Mouse (Mus musculus) adrenal gland, adult 2 months (tissue): ENCODE results near the gene a. TPM values are rescaled to one million over a fixed set of nuclear protein-coding genes. Genes with fewer than 3 reads are reported as not detected.
A peak's percentile ranks its signal among the peaks of the same experiment; 100 is the strongest.

ENCODE experiments used
- DNase-seq: peaks from one replicate; pipeline ENCODE4 v3.0.0; 2021
- long read RNA-seq: library from polyadenylated mRNA; stranded (forward); transcript quantifications from one replicate; pipeline ENCODE4 v2.0.0, GENCODE M21; 2021
- polyA plus RNA-seq: library from polyadenylated mRNA; depleted of rRNA; stranded (reverse); fragments of >200 nt; gene quantifications from 2 replicates; pipeline ENCODE4 v1.2.3, GENCODE M21; 2012; rRNA removed
- total RNA-seq, 2 experiments: library from RNA; stranded (reverse); gene quantifications; 2 replicates each; pipeline ENCODE4 v1.2.3; 2021

a gene
- total RNA-seq (not detected), polyA plus RNA-seq (0.58 TPM in 1 of 2 replicates, not detected in the other)
- long read RNA-seq, partial matches to known transcripts, result 0 of 1 reads
- long read RNA-seq, other reads (novel, unspliced or antisense), result 1 of 1 reads

DNA sequence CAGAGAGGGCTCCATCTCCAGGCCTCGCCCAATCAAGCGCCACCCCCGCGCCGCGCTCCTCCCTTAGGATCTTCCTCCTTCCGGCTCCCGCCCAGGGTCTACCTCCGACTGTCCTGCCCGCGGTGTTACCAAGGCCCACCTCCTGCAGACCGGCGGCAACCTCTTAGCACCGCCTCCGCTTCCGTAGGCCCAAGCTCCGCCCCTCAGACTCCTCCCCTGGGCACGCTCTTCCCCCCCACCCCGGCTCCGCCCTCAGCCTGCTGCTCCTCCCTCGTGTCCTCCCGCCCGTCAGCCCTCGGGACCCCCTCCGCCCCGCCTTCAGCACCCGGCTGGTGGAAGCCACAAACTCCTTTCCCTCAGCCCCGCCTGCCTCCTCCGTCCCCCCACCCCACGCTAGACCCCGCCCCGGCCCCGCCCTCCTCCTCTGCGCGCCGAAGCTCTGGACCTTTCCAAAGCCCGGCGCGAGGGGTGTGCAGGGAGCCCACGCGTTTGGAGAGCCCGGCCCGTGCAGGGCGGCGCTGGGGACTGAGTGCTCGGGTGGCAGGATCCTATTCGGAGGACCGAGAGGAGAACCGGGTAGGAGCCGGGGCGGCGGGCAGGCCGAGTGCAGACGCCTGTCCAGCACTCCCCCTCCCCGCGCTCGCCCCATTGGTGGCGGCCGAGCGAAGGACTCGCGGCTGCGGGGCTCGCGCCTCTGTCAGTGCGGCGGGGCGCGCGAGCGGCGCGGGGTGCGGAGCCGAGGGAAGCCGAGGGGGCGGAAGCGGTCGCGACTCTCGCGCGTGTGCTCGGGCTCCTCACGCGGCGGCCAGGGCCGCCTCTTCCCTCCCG, at the start of gene a, which contains the start of gene Raly:
Gene a, plus strand, starts transcription at position 747 of the 828 bp plus-strand sequence.
Gene Raly, plus strand, starts transcription at position 441 of the 828 bp plus-strand sequence.
- DNase-seq, result peak; percentile 99

DNA sequence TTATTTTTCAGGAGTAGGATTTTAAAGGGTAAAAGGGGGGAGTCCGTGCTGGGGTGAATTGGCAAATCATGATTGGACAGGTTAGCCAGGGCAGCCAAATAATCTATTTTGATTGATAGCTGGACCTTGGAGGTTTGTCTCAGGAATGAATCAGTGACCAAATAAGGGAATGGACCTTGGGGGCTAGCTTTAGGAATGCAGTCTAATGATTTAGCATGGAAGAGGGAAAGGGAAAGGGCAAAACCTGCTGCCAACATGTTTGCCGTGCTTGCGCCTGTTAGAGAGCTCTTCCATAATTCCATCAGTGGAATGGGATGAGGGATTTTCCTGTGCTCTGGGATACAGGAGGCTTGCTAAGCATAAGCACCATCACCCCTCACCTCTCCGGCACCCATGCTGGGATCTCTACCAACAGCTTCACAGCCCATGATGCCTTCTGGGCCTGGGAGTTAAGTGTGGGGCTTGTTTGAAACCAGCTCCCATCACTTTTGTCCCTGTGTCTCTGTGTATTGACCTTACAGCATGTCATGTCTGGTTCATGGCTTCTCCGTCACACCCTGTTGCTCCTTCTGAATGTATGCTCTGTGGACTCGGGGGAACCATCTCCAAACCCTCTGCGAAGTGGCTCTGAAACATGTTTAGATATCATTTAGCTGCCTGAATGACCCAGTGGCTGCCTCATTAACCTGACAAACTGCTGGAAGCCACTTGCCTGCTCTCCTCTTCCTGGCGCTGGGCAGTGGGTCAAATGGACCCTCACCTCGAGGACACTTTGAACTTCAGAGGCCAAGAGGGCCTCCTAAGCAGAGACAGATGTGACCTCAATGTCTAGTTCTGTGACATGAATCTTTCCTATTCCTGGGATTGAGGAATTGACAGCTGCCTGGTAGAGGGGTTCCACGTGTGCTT, 48.0 kb upstream of the a start:
- DNase-seq, result peak; percentile 83

DNA sequence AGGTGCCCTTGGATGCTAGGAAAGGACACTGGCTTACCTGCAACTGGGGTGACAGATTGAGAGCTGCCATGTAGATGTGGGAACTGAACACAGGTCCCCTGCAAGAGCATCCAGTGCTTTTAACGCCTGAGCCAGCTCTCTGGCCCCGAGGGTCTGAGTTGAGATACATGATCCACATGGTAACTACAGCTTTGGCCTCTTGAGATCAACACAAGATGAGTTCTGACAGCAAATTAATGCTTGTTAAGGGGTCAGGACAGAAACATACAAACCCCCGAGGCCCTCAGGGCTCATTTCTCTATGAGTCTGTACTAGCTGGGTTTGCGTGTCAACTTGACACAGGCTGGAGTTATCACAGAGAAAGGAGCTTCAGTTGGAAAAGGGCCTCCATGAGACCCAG, 47.3 kb upstream of the a start:
- DNase-seq, result no peak

DNA sequence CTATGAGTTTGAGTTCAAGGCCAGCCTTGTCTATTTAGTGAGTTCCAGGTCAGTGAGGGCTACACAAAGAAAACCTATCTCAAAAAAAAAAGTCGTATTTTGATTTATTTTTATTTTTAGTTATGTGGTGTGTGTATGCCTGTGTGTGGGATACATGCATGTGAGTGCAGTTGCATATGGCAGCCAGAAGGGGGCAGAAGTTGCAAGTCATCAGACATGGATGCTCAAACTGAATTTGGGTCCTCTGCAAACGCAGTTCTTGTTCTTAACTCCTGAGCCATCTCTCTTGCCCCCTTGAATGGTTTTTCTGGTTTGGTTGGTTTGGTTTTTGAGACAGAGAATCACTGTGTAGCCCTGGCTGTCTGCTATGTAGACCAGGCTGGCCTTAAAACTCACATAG, 42.8 kb upstream of the a start:
- DNase-seq, result no peak

DNA sequence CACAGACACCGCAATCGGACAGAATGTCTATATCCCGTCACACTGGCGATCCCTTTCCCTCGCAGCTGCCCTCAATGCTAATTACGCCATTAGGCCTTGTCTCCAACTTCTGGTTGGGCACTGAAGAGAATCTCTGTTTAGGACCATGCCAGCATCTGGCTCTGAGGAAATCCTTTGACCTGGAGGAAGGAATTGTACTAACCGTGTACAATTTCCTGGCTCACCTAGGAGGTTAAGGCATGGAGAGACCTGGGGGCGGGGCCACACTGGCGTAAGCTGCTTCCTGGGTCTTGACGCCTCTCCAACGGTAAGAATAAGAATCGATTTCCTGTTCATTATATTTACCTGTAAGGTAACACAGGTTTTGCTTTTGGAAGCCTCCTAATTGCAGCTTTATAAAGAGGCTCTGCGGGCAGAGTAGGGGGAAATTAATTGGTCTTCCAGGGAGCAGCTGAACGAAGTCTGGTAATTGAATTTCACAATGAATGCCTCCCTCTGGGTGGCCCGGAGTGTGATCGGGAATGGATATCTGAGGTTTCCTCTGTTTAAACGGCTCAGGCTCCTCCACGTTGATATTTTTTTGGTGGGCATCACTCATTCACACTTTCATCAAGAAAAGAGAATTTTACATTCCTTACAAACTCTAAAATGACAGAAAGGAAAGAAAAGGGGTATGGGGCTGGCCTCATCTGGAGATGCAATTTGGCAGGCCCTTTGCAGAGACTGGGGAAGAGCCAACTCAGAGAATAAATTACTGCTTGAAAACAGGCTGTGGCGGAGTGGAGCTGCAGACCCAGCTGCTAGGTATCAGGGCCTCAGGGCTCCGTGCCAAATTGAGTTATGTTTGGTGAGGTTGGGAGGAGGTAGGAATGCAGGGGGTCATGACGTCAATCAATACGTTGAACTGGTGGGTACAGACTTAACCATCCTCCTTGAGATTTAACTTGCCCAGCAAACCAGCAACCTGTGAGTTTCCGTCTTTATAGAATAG, 41.9 kb upstream of the a start:
- peak; percentile 43 for DNase-seq

DNA sequence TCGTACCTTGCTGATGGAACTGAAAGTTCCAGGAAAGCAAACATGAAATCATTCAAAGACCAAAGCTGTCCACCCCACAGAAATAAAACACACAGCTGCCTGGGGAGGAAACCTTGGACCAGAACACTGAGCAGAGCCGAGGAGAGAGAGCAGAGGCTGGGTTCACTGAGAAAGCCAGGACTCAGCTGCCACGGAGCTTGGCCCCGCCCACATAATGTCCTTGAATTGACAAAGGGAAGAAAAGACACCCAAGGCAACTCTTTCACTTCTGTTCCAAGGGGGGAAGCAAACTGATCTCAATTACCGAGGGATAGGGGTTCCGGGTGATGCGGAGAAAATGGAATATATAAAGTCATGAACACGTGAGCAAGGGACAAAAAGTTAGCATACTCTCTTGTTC, 39.3 kb upstream of the a start:
- peak; percentile 85 for DNase-seq

DNA sequence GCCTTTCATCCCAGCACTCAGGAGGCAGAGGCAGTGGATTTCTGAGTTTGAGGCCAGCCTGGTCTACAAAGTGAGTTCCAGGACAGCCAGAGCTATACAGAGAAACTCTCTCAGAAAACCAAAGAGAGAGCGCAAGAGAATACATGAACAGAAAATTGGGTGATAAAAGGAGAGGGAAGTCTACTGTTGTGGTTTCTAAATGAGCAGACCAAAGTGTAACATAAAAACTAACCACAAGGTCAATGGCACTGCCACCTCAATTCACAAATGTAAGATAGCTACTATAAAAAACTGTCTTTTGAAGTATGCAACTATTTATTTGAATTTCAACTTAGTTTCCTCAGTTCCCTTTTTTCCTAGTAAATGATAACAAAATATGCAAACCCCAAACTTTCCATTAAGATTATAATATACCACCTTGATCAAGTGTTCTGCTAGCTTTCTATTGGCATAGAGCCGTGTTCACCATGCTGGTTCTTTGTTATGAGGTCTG, 37.1 kb upstream of the a start:
- DNase-seq, result no peak

DNA sequence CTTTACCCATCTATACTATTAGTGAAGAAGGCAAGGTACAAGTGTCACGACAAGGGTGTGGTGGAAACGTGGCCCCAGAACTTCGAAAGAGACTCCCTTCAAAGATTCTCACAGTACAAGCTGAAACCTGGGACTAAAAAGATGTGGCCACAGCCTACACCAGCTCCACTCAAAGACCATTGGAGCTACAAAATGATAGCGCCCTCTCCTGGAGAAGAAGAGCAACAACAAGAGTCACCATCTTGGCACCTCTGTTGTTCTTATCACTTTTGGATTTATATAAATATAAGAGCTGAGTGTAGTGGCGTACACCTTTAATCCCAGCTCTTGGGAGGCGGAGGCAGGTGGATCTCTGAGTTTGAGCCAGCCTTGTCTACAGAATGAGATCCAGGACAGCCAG, 35.4 kb upstream of the a start:
- no peak for DNase-seq

DNA sequence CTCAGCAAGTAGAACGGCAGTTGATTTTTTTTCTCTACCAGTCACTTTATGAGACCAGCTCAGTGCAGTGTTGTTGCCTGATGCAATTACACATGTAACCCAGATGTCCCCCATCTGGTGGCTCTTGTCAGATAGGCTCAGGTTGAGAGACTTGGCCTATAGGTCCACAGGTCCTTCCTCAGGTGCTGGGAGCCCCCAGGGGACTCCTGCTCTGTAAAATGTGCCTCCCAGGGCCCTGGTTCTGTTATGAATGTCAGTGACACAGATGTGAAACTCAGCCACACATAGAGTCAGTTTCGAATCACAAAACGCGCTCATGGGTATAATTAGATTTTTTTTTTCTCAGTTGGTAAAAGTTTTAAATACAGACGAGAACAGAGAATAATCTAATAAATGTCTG, 33.5 kb upstream of the a start:
- DNase-seq, result no peak

DNA sequence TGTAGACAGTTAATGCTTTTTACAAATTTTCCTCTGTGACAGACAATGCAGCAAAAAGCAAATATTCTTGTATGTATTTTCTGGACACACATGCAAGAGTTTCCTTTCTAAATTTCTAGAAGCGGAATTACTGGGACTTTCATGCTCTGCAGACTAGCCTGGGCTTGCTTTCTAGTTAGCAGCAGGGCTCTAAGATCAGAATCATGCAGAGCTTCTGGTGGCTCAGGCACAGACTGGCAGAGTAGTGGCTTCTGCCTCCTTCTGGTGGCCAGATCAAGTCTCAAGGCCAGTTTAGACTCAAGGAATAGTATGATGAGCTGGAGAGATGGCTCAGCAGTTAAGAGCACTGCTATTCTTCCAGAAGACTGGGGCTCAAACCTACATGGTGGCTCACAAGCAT, 32.7 kb upstream of the a start:
- DNase-seq, result no peak

DNA sequence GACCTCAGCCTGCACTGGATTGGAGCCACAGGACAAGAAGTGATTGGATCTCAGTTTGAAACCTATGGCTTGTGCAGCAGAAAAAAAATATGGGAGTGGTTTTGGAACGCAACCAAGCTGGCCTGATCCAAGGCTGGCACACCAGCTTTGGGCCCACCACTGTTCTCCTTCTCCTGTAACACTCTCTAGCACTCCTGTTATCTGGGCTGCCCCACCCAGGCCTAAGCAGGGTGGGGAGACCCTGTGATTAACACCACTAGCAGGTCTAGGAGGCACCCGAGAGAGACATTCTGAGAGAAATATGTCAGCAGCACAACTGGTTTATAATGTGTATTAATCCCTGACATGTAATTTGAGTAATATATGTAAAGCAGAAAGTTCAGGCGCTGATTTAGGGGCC, 28.0 kb upstream of the a start:
- DNase-seq, result no peak

DNA sequence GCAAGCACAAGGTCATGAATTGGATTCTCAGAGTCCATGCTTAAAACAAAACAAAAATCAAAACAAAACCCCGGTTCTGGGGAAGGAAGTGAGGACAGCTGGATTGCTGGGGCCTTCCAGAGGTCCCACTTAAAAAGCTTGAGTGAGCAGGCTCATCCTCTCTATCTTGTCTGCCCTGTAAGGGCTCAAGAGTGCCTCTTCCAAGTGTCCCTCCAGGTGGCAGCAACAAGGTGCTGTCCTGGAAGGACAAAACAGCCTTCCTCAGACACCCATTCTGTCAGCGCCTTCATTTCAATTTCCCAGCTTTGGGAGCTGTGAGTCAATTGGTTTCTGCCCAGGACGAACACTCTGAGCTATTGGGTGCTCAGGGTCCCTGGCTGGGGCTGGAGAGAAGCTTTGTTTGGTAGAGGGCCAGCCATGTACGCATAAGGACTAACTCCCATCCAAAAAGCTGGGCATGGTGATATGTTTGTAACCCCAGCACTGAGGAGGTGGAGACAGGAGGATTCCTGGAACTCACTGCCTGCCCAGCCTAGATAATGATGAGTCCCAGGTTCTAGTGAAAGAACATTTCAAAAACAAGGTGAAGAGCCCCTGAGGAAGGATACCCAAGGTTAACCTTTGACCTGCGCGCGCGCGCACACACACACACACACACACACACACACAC, 26.2 kb upstream of the a start:
- no peak for DNase-seq

DNA sequence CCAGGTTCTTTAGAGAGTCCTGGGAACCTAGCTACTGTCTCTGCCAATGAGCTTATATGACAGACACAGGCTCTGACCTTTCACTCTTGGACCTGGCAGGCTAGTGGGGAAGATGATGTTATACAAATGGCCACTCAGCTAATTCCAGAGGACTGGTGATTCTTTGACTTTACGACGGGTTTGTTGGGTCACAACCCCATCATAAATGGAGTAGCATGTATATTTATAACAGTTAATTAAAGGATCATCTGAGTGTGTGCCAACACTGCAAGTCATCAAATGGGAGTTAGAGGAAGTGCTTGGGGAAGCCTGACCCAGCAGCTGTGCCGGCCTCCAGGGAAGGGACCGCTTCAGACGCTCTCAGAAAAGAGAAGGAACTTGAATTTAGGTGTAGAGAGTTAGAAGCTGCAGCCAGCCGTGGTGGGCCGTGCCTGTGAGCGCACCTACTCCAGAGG, 25.6 kb upstream of the a start:
- DNase-seq, result no peak

DNA sequence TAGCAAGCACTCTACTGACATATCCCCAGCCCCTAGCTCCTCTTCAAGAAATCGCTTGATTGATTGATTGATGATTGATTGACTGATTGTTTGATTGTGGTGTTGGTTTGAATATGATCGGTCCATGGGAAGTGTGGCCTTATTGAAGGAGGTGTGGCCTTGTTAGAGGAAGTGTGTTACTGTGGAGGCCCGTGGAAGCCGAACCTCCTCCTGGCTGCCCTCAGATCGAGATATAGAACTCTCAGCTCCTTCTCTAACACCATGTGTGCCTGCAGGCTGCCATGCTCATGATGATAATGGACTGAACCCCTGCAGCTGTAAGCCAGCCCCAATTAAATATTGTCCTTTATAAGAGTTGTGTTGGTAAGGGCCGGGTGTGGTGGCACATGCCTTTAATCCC, 24.2 kb upstream of the a start:
- no peak for DNase-seq

DNA sequence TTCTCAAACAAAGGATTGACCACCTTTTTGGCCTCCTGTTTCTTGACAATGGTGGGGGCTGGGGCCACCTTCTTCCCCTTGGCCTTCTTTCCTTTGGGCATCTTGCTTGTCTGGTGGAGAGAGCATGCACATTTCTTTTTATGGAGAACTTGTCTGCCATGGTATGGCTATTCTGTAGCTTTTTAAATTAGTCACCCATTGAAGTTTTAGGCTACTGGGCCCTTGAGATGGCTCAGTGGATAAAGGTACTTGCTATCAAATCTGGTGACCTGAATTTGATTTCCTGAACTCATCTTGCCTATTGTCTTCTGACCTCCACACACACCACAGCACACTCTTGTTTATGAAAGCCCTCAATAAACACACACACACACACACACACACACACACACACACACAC, 21.3 kb upstream of the a start, which contains the start of gene Gm14214:
Gene Gm14214, minus strand, starts transcription at position 101 of the 400 bp plus-strand sequence.
- DNase-seq, result no peak

DNA sequence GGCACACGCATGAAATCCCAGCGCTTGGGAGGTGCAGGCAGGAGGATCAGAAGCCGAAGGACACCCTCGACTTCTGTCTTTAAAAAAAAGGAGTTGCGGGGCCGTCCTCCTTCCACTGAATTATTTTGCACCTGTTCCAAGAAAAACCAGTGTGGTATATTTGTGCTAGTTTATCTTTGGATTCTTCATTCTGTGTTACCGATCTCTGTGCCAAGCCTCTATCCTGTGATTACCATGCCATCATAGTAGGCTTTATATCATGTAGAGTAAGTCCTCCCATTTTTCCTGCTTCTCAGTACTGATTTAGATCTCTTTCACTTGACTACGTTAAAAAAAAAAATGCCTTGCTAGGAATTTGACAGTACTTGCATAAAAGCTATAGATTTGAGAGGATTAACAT, 19.6 kb upstream of the a start:
- no peak for DNase-seq

DNA sequence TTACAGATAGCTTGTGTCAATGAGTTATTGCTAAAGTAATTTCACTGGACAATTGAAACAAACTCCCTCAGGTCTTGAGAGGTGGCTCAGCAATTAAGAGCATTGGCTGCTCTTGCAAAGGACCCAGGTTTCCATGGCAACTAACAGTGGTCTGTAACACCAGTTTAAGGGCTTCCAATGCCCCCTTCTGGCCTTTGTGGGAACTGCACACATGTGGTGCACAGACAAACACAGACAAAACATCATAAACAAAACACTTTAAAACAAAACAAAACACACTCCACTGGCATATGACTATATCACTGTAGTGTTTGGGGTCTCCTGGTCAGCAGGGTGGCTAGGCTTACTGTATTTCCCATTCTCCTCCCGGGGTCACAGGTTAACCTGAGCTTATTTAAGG, 17.2 kb upstream of the a start:
- no peak for DNase-seq

DNA sequence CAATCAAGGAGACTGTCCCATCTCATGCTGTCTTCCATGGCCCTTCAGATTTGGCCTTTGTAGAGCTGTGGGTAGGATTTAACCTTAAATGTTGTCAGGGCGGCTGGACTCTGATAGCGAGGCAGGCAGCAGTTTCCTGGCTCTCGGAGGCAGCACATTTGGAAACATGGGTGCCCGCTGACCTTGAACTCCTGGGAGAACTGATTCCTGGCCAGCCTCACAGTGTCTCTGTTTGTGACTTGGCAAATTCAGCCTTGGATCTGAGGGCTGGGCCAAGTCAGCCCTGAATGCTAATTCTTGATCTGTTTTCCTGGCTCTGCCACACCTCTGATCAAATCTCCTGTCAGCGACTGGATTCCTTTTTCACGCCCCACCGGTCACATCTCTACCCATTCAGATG, 14.7 kb upstream of the a start:
- peak; percentile 87 for DNase-seq

DNA sequence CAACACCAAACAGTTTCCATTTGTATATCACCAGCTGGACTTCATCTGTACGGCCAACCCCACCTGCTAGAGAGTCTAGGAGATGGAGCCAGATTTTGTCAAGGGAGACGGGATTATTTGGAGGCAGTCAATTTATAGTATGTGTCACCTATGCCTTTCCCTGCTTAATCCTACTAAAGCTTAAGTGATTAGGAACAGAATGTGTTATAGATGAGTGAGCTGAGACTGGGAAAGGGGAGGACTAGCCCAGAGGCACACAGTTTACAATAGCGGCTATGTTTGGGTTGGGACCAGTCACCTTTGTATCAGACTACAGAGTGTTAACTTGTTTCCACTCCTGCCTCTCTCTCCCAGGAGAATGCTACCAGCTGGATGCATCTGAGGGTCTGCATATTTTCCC, 11.6 kb upstream of the a start:
- no peak for DNase-seq

DNA sequence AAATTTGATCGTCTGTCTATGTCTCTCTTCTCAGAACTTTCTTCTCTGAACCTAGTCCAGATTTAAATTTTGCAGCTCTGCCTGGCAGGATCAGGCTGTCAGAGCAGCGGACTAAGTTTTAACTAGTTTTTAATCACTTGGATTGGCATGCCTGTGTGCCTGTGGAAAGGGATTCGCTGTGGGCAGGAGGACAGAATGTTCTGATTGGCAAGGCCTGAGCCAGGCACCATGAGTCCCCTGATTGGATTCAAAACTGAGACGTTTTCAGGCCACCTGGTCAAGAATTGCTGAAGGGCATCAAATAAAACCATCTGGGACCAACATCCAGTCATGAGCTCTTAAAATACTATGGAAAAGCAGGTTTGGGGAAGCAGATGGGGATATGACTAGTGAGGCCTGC, 8.8 kb upstream of the a start:
- DNase-seq, result no peak
